Mouse (Mus musculus) embryonic facial prominence, embryonic 10.5 days (tissue): ENCODE results near the gene Taf6l. TPM values are rescaled to one million over a fixed set of nuclear protein-coding genes. Genes with fewer than 3 reads are reported as not detected.

Source experiments
- DNase-seq: peaks from one replicate; pipeline ENCODE4 v3.0.0-alpha.2; 2017; ENCODE audit warnings: low spot score
- H3K27ac ChIP-seq: fragments of 300-500 bp; sonication (generic); replicated peaks from 2 replicates; pipeline ENCODE4 v1.5.1; 2016; ENCODE audit warnings: mild to moderate bottlenecking
- H3K27me3 ChIP-seq: fragments of 300-500 bp; sonication (generic); replicated peaks from 2 replicates; pipeline ENCODE4 v1.6.1; 2016; ENCODE audit warnings: low read depth, mild to moderate bottlenecking; ENCODE audit not compliant: poor library complexity, severe bottlenecking
- H3K36me3 ChIP-seq: fragments of 300-500 bp; sonication (generic); replicated peaks from 2 replicates; pipeline ENCODE4 v1.6.1; 2016; ENCODE audit warnings: mild to moderate bottlenecking, moderate library complexity
- H3K4me1 ChIP-seq: fragments of 300-500 bp; sonication (generic); 2 replicates; pipeline ENCODE4 v1.6.1; 2016
- H3K4me3 ChIP-seq: fragments of 300-500 bp; sonication (generic); 2 replicates; pipeline ENCODE4 v1.5.1; 2016; ENCODE audit warnings: mild to moderate bottlenecking, moderate library complexity
- H3K9me3 ChIP-seq: fragments of 300-500 bp; sonication (generic); 2 replicates; pipeline ENCODE4 v1.6.1; 2016; ENCODE audit warnings: mild to moderate bottlenecking
- WGBS: fragments of 180-500 bp; shearing (Covaris S2); methylation state at CpG from one replicate; pipeline ENCODE4 v1.1.7; 2016; 5-methylcytosine and 5-hydroxymethylcytosine counted together
- polyA plus RNA-seq: library from polyadenylated mRNA; unstranded; fragments of >200 nt; fragmentation: Nextera tagmentation; extraction: Ambion mirVana; gene quantifications from 2 replicates; pipeline ENCODE4 v1.2.1, GENCODE M21; 2016

Gene Taf6l
- polyA plus RNA-seq, result 44.7 and 46.3 TPM in 2 replicates

DNA sequence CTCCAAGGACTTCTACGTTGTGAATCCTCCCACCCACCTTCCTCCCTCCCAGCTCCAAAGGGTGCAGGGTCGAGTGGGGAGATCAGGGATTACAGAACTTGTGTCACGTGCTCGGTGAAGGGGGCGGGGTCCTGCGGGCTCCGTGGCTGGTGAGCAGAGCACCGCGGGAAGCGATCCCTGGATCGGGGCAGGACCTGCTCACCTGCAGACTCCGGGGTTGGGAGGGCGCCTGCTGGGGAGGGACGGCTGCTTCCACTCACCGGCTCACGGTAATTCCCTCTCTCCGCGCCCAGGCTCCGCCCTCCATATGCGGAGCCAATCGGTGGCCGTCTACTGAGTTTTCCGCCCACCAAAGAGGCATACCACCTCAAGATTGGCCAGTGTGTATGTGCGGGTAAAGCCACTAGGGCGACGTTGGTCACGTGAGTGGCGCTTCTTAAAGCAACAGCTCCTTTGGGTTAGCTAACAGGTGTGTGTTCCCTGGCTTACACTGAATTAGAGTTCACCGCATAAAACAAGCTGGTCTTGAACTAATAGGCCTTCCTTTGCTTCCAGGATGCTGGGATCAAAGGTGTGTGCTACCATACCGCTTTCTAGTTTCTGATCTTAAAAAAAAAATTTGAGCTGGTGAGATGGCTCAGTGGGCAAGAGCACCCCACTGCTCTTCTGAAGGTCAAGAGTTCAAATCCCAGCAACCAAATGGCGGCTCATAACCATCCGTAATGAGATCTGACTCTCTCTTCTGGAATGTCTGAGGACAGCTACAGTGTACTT, at the start of gene Taf6l:
TSS of gene Taf6l (minus strand) at position 410 of the 774 bp plus-strand sequence.
- peaks cover 28% of the 10 kb centered on the region for H3K4me1 ChIP-seq
- no peaks in the 10 kb centered on the region for H3K27me3 ChIP-seq
- H3K4me3 ChIP-seq, result peak within 1 kb of the TSS; percentile 82
- H3K36me3 ChIP-seq, result peaks cover 44% of the 10 kb centered on the region
- under 1% methylated on average over 32 of the region's 32 CpGs for WGBS
- peak within 1 kb of the TSS; percentile 92 for H3K27ac ChIP-seq
- DNase-seq, result peak; percentile 93
- H3K9me3 ChIP-seq, result no peaks in the 10 kb centered on the region

DNA sequence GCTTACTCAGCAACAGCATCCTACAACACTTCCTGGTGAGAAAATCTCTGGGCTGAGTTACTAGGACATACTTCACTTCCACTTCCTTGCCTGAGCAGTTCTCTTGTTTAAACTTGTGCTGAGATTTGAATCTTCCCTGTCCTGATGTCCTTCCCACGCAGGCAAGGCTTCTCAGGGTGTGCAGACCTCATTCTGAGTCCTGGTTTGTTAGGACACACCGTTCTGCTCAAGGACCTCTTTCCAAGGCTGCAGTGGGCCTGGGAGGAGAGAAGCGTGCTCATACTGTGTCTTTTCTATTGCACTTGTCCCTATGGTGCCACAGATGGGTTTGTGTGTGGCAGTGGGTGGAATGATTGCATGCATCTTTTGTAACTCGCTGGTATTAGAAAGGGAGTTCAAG, 46.8 kb upstream of the Taf6l start:
- Histone ChIP-seq H3K36me3 (peaks cover 86% of the 10 kb centered on the region), H3K27me3 (no peaks in the 10 kb centered on the region), H3K27ac (no peak overlapping the region), H3K4me3 (no peak overlapping the region), H3K4me1 (peaks cover 8% of the 10 kb centered on the region), H3K9me3 (no peaks in the 10 kb centered on the region)
- 94% methylated on average over 4 of the region's 4 CpGs for WGBS
- DNase-seq, result no peak

DNA sequence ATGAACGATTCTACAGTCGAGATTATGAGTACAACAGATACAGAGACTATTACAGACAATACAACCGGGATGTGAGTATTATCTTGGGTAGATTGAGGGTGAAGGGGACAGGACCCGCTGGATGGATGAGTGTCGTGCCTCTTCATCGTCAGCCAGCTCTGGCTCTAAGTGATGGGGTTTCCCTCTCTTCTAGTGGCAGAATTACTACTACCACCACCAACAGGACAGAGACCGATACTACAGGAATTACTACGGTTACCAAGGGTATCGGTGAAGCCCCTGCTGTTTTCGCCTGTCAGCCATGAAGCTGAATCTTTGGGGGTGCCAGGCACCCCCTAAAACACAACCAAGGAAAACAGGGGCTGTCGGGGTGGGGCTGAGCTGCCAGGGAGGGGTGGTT, 45.0 kb upstream of the Taf6l start:
- no peaks in the 10 kb centered on the region for H3K9me3 ChIP-seq
- H3K27me3 ChIP-seq, result no peaks in the 10 kb centered on the region
- no peak overlapping the region for H3K4me3 ChIP-seq
- 84% methylated on average over 11 of the region's 11 CpGs for WGBS
- peaks cover 100% of the 10 kb centered on the region for H3K36me3 ChIP-seq
- no peak overlapping the region for H3K27ac ChIP-seq
- no peak for DNase-seq
- no peaks in the 10 kb centered on the region for H3K4me1 ChIP-seq

DNA sequence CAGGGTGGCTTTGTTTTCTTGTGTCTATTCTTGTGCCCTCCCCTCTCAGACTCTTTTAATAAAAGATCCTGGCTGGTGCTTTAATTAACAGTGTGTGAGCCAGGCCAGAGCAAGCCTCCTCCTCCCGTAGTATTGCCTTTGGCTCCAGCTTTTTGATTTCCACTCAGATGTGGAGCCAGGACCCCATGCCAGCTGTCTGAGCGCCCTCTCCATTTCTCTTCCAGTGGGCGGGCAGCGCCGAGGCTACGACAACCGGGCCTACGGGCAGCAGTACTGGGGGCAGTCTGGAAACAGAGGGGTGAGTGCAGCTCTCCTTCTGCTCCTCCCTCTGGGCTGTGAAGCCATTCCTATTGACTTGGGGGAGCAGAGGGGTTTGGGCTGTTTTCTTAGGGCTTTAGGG, 44.4 kb upstream of the Taf6l start:
- Histone ChIP-seq H3K9me3 (no peaks in the 10 kb centered on the region), H3K4me1 (no peaks in the 10 kb centered on the region), H3K27ac (no peak overlapping the region), H3K4me3 (no peak overlapping the region), H3K36me3 (peaks cover 100% of the 10 kb centered on the region), H3K27me3 (no peaks in the 10 kb centered on the region)
- WGBS, result 95% methylated on average over 8 of the region's 8 CpGs
- DNase-seq, result no peak

DNA sequence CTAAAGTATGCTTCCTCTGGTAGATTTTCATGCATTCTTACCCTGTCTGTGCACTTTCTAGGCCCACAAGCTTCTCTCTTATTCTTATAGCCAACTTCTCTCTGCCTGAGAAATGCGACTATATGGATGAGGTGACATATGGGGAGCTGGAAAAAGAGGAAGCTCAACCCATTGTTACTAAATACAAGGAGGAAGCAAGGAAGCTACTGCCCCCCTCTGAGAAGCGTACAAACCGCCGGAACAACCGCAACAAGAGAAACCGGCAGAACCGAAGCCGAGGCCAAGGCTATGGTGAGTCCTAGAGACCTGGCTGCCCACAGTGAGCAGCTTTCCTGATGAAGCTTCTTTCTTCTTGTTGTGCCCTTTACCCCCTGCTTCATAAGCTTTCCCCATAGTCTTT, 43.4 kb upstream of the Taf6l start, which contains the start of gene AC129217.1:
TSS of gene AC129217.1 (plus strand) at position 114 of the 400 bp plus-strand sequence.
- Histone ChIP-seq H3K9me3 (no peaks in the 10 kb centered on the region), H3K36me3 (peaks cover 100% of the 10 kb centered on the region), H3K4me3 (no peak within 1 kb of the TSS), H3K27me3 (no peaks in the 10 kb centered on the region), H3K4me1 (no peaks in the 10 kb centered on the region), H3K27ac (no peak within 1 kb of the TSS)
- DNase-seq, result no peak
- 92% methylated on average over 8 of the region's 8 CpGs for whole genome bisulfite sequencing

DNA sequence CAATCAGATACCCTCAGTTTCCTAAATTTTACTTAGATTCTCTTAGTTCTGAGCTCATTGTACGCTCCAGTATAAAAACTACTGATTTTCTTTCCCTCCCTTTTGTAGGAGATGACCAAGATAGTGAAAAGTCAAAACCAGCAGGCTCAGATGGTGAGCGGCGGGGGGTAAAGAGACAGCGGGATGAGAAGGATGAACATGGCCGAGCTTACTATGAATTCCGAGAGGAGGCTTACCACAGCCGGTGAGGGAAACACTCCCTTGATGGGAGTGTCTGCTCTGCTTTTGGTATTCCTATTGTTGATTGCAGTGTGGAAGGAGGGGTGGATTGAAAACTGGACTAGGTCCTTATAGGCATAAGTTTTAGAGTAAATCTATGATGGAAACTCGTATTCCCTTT, 36.5 kb upstream of the Taf6l start:
- no peaks in the 10 kb centered on the region for H3K9me3 ChIP-seq
- H3K4me1 ChIP-seq, result peaks cover 28% of the 10 kb centered on the region
- no peak overlapping the region for H3K27ac ChIP-seq
- WGBS, result 79% methylated on average over 8 of the region's 8 CpGs
- peak overlapping the region; percentile 100 for H3K4me3 ChIP-seq
- no peaks in the 10 kb centered on the region for H3K27me3 ChIP-seq
- peaks cover 63% of the 10 kb centered on the region for H3K36me3 ChIP-seq
- no peak for DNase-seq

DNA sequence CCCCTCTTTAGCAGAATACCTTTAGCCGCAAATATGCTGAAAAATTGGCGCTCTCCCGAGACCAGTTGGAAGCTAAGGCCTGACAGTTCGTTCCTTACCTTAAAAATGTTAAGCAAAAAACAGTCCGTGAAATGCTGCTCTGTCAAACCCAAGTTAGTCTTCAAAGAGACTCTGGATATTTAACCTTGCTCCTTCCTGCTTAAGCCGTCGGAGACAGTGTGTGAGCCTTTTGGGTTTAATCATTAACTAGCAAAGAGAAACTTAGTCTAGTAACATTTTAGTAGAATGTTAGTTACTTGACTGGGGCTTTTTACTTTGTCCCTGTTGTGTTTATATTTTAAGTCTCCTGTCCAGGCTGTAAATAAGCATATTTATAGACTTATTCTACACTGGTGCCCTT, 34.9 kb upstream of the Taf6l start:
- DNase-seq, result no peak
- Histone ChIP-seq H3K4me1 (peaks cover 41% of the 10 kb centered on the region), H3K27me3 (no peaks in the 10 kb centered on the region), H3K27ac (peak overlapping the region; percentile 97), H3K9me3 (no peaks in the 10 kb centered on the region), H3K4me3 (peak overlapping the region; percentile 100), H3K36me3 (peaks cover 59% of the 10 kb centered on the region)
- WGBS, result 4% methylated on average over 7 of the region's 7 CpGs

DNA sequence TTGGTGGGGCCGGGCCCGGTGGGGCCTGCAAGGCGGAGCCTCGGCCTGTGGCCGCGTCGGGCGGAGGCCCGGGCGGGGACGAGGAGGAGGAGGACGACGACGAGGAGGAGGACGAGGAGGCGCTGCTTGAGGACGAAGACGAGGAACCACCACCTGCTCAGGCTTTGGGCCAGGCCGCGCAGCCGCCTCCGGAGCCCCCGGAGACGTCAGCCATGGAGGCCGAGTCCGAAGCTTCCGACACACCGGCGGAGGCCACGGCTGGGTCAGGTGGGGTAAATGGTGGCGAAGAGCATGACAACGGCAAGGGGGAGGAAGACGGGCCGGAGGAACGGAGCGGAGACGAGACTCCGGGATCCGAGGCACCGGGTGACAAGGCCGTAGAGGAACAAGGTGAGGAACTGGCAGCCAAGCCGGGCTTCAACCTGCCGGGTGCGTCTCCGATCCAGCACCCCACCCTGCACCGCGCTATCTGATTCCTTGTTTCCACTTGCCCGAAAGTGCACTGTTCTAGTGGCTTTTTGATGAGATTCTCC, 34.3 kb upstream of the Taf6l start:
- WGBS, result under 1% methylated on average over 48 of the region's 48 CpGs
- Histone ChIP-seq H3K4me1 (peaks cover 46% of the 10 kb centered on the region), H3K4me3 (peak overlapping the region; percentile 100), H3K27ac (peak overlapping the region; percentile 97), H3K36me3 (peaks cover 58% of the 10 kb centered on the region), H3K9me3 (no peaks in the 10 kb centered on the region), H3K27me3 (no peaks in the 10 kb centered on the region)
- no peak for DNase-seq

DNA sequence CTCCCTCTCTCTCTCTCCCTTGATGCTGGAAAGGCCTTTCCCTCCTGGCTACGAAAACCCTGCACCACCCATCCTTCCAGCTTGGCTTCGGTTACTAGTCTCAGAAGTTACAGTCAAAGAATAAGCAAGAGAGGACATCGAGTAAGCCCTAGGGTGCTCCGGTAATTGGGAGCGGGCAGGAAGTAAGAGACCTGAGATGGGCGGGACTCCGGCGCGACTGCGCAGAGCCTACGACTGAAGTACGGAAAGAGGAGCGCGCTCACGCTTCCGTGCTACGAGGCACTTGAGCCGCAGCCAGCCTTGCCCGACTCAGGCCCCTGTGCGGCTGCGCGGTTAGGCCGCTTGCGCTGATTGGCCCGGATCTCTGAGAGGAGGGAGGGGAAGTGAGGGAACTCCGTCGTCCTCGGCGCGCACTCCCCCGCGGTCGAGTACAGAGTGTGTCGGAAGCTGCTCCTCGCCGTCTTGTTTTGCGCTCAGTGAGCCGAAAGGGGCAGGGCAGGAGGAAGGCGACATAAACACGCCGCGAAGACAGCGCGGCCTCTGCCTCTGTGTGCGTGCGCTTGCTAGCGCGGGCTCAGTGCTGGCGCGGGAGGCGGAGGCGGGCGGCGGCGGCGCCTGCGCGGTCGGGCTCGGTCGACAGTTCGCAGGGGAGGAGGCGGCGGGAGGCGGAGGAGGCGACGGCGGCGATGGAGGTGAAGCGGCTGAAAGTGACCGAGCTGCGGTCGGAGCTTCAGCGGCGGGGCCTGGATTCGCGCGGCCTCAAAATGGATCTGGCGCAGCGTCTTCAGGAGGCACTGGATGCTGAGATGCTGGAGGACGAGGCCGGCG, 33.6 kb upstream of the Taf6l start, which contains the start of gene Hnrnpul2:
TSS of gene Hnrnpul2 (plus strand) at position 415 of the 828 bp plus-strand sequence.
- under 1% methylated on average over 83 of the region's 83 CpGs for WGBS
- H3K36me3 ChIP-seq, result peaks cover 58% of the 10 kb centered on the region
- H3K4me1 ChIP-seq, result peaks cover 48% of the 10 kb centered on the region
- H3K27me3 ChIP-seq, result no peaks in the 10 kb centered on the region
- peak; percentile 98 for DNase-seq
- peak within 1 kb of the TSS; percentile 100 for H3K4me3 ChIP-seq
- no peaks in the 10 kb centered on the region for H3K9me3 ChIP-seq
- H3K27ac ChIP-seq, result peak within 1 kb of the TSS; percentile 97

DNA sequence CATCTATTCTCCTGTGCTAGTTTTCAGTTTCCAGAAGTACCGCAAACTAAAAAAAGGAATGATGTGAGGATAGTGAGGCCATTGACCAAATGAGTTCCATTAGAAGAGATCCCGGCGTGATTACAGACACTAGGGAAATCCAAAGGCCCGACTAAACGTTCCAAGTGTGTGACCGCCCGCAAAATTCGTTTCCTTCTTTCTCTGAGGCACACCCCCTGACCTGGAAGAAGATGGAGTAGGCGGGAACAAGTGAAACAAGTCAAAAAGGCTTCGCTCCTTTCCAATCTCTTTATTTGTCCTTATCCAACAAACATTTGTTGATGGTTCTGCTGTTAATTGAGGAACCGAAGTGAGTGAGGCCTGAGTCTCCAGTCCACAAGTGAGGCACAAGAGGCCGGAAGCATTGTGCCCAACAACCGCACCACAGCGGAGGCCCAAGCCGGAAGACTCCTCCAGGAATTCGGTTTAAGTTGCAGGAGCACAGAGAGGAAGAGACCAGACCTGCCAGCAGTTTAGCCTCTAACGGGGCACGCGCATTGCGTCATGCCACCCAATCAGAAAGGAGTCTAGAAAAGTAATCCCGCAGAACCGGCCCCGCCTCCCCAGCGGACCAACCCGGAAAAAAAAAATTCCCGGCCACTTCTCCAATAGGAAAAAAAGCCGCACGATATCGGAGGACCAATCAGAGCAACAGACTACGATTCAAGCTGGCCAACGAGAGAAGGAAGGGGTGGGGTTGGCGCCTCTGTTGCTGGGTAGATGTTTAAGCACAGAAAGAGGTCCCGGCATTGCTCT, 32.8 kb upstream of the Taf6l start, which contains the start of gene Ttc9c:
TSS of gene Ttc9c (minus strand) at position 533 of the 795 bp plus-strand sequence.
- Histone ChIP-seq H3K27me3 (no peaks in the 10 kb centered on the region), H3K4me3 (peak within 1 kb of the TSS; percentile 100), H3K27ac (peak within 1 kb of the TSS; percentile 97), H3K4me1 (peaks cover 48% of the 10 kb centered on the region), H3K36me3 (peaks cover 58% of the 10 kb centered on the region), H3K9me3 (no peaks in the 10 kb centered on the region)
- peak; percentile 97 for DNase-seq
- under 1% methylated on average over 33 of the region's 33 CpGs for WGBS

DNA sequence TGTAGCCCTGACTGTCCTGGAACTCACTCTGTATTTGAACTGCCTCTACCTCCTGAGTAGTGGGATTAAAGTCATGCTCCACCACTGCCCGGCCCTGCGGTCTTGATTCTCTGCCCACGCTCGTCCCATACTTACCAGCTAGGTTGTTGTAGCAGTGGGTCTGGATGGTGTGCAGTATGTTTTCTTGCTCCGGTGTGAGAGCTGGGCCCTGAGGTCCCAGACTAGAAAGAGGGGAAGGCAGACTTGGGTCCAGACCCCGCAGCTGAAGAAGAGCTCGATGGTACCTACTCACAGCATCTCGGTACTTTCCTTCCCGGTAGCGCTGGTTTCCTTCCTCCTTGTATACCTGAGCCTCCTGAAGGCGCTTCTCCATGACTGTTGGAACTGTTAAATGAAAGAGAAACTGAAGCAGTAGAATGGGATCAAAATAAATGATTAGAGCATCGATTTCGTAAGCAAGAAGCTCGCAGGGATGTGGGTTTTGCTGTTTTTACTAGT, 32.1 kb upstream of the Taf6l start:
- H3K36me3 ChIP-seq, result peaks cover 58% of the 10 kb centered on the region

More for the DNA sequence above, 32.1 kb upstream of the Taf6l start:
- no peak for DNase-seq
- Histone ChIP-seq H3K4me3 (peak overlapping the region; percentile 100), H3K27me3 (no peaks in the 10 kb centered on the region), H3K4me1 (peaks cover 48% of the 10 kb centered on the region), H3K27ac (peak overlapping the region; percentile 97), H3K9me3 (no peaks in the 10 kb centered on the region)
- WGBS, result 38% methylated on average over 14 of the region's 14 CpGs
